Mouse (Mus musculus) hindlimb bud, embryonic 11.5 days (tissue): ENCODE results near the gene Nudt3.
"Not testable (repeated sequence)": the region's sequence is repeated elsewhere in the genome, so short reads cannot be mapped to it uniquely, and the experiment has no call there.

Experiments used
- DNase-seq: peaks from one replicate; pipeline ENCODE4 v3.0.0-alpha.2; 2012; ENCODE audit warnings: low read depth, low spot score; ENCODE audit errors: extremely low spot score

The Nudt3 gene

GRCm38 (mm10) chr17:27623360-27624326 is at the start of gene Nudt3:
Gene Nudt3 (minus strand): TSS chr17:27623495.
- DNase-seq: peak; percentile 85

DNA sequence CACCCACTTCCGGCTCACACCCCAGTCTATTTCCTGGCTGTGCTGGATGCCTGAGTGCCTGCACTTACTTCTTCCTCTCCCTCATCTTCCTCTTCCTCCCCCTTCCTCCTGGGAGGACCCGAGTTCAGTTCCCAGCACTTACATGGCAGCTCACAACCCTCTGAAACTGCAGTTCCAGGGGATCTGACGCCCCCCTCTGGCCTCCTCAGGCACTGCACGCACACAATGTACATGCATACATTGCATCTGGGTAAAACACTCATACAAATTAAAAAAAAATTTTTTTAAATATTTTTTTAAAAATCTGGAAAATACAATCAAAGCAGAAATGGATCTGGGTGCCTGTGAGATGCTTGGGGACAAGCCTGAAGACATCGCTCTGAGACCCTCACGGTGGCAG is 48.4 kb upstream of the Nudt3 start:
- DNase-seq: no peak

GRCm38 (mm10) chr17:27658767-27659166 is 35.5 kb upstream of the Nudt3 start:
- DNase-seq: no peak

GRCm38 (mm10) chr17:27657123-27657522 is 33.8 kb upstream of the Nudt3 start:
- no peak for DNase-seq

DNA sequence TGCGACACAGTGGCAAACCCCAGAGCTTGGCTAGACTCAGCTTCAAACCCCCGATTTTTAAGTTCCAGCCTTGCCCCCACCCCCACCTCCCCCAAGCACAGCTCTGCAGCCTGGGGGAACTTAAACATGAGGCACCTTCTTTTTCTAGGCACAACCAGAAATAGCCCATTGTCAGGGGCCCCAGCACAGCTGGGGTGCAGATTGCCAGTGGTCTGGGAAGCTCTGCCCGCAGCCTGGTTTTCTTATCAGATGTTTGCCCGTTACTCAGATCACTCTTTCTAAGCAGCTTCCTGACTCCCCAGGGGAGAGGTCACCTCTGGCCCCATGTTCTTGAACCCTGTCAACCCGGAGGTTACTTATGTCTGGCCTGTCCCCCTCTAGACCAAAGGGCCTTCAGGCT is 33.1 kb upstream of the Nudt3 start:
- DNase-seq: no peak

GRCm38 (mm10) chr17:27656011-27656399 is 32.7 kb upstream of the Nudt3 start:
- no peak for DNase-seq

DNA sequence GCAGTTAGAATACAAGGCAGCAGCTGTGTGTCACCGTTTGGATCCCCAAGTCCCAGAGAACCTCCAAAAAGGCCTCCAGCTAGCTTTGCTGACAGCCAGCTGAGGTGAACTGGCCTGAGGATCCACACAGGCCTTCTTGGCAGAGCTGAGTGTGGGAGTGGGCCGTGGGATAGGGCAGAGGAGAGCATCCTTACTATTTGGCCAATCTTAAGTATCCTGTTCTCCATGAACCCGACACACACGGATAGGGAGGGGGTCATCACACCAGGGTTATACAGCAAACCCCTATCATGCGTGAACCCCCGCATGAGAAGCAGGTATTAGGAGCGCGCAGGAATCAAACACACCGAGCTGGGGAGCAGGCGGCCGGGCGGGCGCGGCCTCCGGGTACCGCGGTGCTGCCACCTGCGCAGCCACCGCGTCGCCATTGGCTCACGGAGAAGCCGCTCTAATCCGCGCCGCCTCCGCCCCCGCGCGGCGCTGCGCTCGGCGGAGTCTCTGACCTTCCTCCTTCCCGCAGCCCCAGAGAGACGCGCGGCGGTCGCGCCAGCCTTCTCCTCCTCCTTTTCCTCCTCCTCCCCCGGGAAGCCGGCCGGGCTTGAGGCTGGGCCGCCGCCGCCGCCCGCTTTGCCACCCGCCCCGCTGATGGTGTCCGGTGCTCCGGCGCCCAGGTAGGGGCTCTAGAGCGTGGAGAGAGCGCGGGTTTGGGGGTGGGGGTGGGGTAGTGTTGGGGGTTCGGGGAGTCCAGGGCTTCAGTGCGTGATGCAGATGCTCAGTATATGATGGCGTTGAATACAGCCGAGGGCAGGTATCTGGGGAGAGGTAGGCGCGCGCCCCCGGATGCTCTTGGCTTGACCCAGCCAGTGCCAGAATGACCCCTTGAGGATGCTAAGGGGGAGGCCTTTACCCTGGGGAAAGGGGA is 32.1 kb upstream of the Nudt3 start, which contains the start of gene Pacsin1:
Gene Pacsin1 (plus strand): TSS at position 421 of the 922 bp plus-strand sequence.
- DNase-seq: no peak

DNA sequence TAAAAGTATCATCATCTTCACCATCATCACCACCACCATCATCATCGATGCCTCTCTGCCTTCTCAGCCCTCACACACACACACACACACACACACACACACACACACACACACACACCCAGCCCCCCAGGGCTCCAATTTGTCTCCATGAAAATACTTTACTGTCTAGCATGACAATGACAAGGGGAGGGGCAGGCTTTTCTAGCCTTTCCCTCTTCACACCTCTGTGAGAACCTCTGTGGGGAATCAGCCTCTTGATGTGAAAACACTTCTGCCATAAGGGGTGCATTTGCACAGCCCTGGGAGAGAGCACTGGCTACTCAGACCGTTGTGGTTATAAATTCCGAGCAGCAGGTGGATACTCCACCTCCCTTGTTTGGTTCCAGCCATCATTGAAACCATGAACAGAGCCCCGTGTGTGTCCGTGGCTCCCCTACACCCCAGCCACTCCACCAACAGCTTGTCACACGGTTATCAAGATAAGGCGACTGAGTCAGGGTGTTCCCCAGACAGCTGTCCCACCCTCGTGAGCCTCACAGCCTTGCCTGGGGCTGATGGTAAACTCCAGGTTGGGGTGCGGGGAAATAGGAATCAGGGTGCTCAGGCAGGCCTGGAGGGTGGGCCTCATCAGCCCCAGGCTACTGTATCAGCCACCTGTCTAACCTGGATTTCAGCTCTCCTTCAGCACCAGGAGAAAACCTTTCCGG is 30.1 kb upstream of the Nudt3 start:
- no peak for DNase-seq

DNA sequence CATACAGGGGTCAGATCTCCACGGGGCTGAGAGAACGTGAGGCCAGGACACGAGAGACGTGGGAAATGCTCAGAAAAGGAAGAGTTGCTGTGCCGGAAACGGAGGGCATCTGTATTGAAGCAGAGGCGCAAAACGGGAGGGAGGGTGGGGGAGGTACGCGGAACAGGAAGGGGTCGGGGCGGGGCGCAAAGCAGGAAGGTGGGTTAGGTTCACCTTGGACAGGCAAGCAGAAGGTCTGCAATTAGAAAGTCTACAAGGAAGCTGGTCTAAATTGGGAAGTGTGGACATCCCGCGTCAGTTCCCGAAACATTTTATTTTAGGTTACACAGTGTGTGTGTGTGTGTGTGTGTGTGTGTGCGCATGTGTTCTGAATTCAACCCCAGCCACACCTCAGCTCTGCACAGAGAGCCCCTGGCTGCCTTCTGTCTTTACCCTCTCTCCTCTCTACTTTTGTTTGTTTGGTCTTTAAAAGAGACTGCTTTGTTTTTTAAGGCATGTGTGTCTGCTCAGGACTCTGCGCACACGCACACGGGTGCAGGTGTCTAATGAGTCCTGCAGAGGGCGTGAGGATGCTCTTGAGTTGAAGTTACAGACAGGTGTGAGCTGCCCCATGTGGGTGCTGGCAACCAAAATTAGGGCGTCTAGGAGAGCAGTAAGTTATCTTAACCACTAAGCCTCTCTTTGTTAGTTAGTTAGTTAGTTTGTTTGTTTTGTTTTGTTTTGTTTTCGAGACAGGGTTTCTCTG is 28.9 kb upstream of the Nudt3 start:
- no peak for DNase-seq

- DNase-seq: no peak
These were observed 27.3 kb upstream of the Nudt3 start for GRCm38 (mm10) chr17:27650586-27650985.

DNA sequence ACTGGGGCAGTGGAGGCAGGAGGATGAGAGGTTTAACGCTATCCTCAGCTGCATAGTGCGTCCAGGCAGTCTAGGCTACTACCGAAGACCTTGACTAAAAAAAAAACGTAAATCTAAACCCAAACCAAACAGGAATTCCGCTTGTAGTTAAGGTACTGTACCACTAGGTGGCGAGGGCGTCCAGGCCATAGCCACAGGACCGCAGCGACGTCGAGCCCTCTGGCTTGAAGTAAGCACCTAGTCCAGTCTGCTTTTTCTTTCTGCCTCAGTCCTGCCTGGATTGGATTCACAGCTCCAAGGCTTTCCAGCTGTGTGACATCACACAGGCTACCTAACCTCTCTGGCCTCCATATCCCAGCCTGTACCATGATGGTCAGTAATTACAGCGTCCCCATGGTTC is 26.9 kb upstream of the Nudt3 start:
- DNase-seq: peak; percentile 49

DNA sequence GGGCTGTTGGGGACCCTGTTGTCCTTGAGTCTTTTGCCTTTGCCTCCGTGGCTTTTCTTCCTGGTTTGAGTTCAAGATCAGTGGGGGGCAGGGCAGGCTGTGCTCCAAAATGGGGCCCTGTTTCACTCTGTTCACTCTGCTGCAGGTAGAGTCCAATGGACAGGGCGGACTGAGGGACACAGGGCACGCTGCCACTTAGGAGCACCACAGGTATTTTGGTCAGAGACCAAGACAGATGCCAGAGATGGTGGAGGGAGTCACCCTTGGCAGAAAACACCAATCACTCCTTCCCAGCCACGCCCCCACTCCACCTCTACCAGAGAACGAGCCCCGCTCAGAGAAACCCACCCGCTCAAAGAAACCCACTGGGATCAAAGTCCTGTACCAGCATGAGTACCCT is 22.5 kb upstream of the Nudt3 start:
- DNase-seq: no peak

DNA sequence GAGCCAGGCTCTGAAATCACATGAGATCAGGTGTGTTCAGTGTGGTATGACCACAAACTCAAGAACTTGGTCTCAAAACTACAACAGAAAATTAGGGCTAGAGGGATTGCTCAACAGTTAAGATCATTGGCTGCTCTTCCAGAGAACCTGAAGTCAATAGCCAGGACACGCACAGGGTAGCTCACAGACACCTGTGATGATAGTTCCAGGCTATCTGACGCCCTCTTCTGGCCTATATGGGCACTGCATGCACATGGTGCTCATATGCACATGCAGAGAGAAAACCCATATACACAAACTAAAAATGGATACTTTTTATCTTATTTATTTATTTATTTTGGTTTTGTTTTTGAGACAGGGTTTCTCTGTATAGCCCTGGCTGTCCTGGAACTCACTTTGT is 21.3 kb upstream of the Nudt3 start:
- DNase-seq: no peak

GRCm38 (mm10) chr17:27643756-27644155 is 20.5 kb upstream of the Nudt3 start:
- DNase-seq: no peak

- DNase-seq: no peak
These were observed 19.8 kb upstream of the Nudt3 start for GRCm38 (mm10) chr17:27643101-27643500.

- no peak for DNase-seq
These were observed 19.3 kb upstream of the Nudt3 start for GRCm38 (mm10) chr17:27642491-27643062.

GRCm38 (mm10) chr17:27639851-27640250 is 16.6 kb upstream of the Nudt3 start:
- DNase-seq: not testable (repeated sequence)

- no peak for DNase-seq
These were observed 15.6 kb upstream of the Nudt3 start for GRCm38 (mm10) chr17:27638921-27639332.

GRCm38 (mm10) chr17:27637333-27637732 is 14.0 kb upstream of the Nudt3 start:
- no peak for DNase-seq
